Mouse (Mus musculus) cerebellum, adult 8-10 months (tissue): ENCODE data around the gene Qprt.
A peak's percentile ranks its signal among the peaks of the same experiment; 100 is the strongest.

Source experiments
- DNase-seq: peaks from one replicate; pipeline ENCODE4 v3.0.0; 2022

Qprt gene

GRCm38 (mm10) chr7:127129638-127130037 lies 7.6 kb upstream of the Qprt start:
- peak; percentile 28 for DNase-seq

GRCm38 (mm10) chr7:127121061-127121910 lies 740 bp downstream of the Qprt start:
- no peak for DNase-seq

- no peak for DNase-seq
Observed at GRCm38 (mm10) chr7:127118671-127119445, 3.2 kb downstream of the Qprt start.

GRCm38 (mm10) chr7:127117948-127118347 lies 4.1 kb downstream of the Qprt start:
- no peak for DNase-seq

GRCm38 (mm10) chr7:127116331-127116935 lies 5.6 kb downstream of the Qprt start:
- DNase-seq = no peak

GRCm38 (mm10) chr7:127114920-127115319 lies 7.1 kb downstream of the Qprt start:
- DNase-seq = no peak

- no peak for DNase-seq
Observed at GRCm38 (mm10) chr7:127113614-127114259, 8.3 kb downstream of the Qprt start.

- no peak for DNase-seq
Observed at GRCm38 (mm10) chr7:127112921-127113597, 9.0 kb downstream of the Qprt start.

GRCm38 (mm10) chr7:127112251-127112841 lies 9.7 kb downstream of the Qprt start:
- DNase-seq = no peak

GRCm38 (mm10) chr7:127111461-127111860 lies 10.6 kb downstream of the Qprt start:
- DNase-seq = peak; percentile 43

GRCm38 (mm10) chr7:127110239-127111007 lies 11.6 kb downstream of the Qprt start:
- DNase-seq = peak; percentile 85

- peak; percentile 22 for DNase-seq
Observed at GRCm38 (mm10) chr7:127105551-127105950, 16.5 kb downstream of the Qprt start.

GRCm38 (mm10) chr7:127104560-127105332 lies 17.3 kb downstream of the Qprt start:
- peak; percentile 89 for DNase-seq

- DNase-seq = no peak
Observed at GRCm38 (mm10) chr7:127103960-127104359, 18.1 kb downstream of the Qprt start.

- no peak for DNase-seq
Observed at GRCm38 (mm10) chr7:127102148-127102547, 19.9 kb downstream of the Qprt start.

- no peak for DNase-seq
Observed at GRCm38 (mm10) chr7:127101451-127102016, 20.5 kb downstream of the Qprt start.

- no peak for DNase-seq
Observed at GRCm38 (mm10) chr7:127099528-127099927, 22.5 kb downstream of the Qprt start.

- no peak for DNase-seq
Observed at GRCm38 (mm10) chr7:127098950-127099349, 23.1 kb downstream of the Qprt start.

- no peak for DNase-seq
Observed at GRCm38 (mm10) chr7:127098521-127098920, 23.5 kb downstream of the Qprt start.

- no peak for DNase-seq
Observed at GRCm38 (mm10) chr7:127096456-127096855, 25.6 kb downstream of the Qprt start.
